Mouse (Mus musculus): Measurements from ENCODE around the gene Dpm2. TPM values are rescaled to one million over a fixed set of nuclear protein-coding genes. Genes with fewer than 3 reads are reported as not detected.

Dpm2 gene
- polyA plus RNA-seq, 1 experiment, result 10.0 TPM

DNA sequence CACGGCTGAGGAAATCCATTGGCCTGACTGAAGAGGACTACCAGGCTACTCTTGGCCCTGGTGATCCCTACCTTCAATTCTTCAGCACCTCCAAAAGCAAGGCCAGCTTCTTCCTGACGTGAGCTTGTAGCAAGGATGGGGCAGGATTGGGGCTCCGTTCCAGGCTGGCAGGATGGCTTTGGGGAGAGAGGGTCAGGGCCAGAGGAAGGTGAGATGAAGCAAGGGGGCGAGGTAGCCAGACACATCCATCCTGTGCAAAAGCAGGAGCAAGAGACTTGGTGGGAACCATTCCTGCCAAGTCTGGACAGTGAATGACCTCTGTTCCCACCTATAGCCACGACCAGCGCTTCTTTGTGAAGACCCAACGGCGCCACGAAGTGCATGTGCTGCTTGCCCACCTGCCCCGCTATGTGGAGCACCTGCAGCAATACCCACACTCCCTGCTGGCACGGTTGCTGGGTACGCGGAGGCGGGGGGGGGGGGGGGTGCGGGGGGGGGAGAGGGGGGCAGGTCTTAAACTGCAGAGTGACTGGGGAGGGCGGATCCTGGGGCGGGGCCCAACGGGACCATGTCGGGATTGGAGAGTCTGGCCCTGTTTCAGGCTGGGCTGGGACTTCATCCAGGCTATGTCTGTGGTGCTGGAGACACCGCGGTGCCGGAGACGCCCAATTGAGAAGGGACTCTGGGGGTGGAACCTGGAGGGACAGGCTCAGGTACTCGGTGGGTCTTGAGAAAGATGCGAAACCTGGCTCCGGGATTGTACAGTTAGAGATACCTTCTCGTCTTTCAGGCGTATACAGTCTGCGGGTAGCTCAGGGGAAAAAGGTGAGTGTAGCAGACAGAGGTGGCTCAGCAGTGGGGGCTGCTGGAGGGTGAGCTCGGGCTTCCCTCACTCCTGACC is 7.7 kb downstream of the Dpm2 start:
- peaks cover 64% of the 10 kb centered on the region for H3K27me3 ChIP-seq (replicated peaks)
- no peak overlapping the region for H3K4me3 ChIP-seq (replicated peaks)

DNA sequence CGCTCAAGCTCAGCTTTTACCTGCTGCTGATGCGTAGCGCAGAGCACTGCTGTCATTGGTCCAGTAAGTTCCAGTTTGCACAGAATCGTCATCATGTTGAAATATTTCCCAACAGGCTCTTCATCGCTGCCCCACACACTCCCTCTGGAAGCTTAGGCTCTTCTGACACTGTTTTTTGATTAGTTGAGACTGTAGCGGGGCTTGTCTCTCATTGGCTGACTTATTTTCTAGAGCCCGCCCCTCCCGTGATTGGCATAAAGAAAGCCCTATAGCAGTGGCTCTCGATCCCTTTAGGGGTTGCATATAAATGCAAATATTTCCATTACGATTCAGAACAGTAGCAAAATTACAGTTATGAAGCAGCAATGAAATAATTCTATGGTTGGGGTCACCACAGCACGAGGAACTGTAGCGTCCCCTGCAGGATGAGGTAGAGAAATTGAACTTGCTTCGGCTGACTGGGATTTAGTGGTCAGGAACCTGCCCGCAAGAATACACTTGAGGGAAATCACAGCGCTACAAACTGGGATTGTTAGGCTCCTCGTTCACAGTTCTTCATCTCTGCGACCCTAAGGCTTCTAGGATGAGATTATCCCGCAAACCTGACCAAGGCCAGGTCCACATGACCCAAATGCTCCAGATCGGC is 10.9 kb downstream of the Dpm2 start:
- H3K27me3 ChIP-seq (replicated peaks), result peaks cover 49% of the 10 kb centered on the region
- TF ChIP-seq FLI1 (IDR thresholded peaks at IDR 0.05; ENCODE audit: low read length), result no peak
- no peak for TF ChIP-seq GATA1 (IDR thresholded peaks at IDR 0.05; ENCODE audit: borderline replicate concordance, low read length)
- no peak overlapping the region for H3K4me3 ChIP-seq (replicated peaks)
- H3K9me3 ChIP-seq, result no peaks in the 10 kb centered on the region
- H3K36me3 ChIP-seq (replicated peaks; ENCODE audit: low read length), result no peaks in the 10 kb centered on the region
- peaks cover 51% of the 10 kb centered on the region for H3K4me1 ChIP-seq

More for the DNA sequence above, 7.7 kb downstream of the Dpm2 start:
- H3K4me1 ChIP-seq, result peaks cover 38% of the 10 kb centered on the region
- H3K36me3 ChIP-seq (replicated peaks; ENCODE audit: low read length), result peaks cover 13% of the 10 kb centered on the region
- TF ChIP-seq FLI1 (IDR thresholded peaks at IDR 0.05; ENCODE audit: low read length), result no peak
- no peak for TF ChIP-seq GATA1 (IDR thresholded peaks at IDR 0.05; ENCODE audit: borderline replicate concordance, low read length)
- no peaks in the 10 kb centered on the region for H3K9me3 ChIP-seq

DNA sequence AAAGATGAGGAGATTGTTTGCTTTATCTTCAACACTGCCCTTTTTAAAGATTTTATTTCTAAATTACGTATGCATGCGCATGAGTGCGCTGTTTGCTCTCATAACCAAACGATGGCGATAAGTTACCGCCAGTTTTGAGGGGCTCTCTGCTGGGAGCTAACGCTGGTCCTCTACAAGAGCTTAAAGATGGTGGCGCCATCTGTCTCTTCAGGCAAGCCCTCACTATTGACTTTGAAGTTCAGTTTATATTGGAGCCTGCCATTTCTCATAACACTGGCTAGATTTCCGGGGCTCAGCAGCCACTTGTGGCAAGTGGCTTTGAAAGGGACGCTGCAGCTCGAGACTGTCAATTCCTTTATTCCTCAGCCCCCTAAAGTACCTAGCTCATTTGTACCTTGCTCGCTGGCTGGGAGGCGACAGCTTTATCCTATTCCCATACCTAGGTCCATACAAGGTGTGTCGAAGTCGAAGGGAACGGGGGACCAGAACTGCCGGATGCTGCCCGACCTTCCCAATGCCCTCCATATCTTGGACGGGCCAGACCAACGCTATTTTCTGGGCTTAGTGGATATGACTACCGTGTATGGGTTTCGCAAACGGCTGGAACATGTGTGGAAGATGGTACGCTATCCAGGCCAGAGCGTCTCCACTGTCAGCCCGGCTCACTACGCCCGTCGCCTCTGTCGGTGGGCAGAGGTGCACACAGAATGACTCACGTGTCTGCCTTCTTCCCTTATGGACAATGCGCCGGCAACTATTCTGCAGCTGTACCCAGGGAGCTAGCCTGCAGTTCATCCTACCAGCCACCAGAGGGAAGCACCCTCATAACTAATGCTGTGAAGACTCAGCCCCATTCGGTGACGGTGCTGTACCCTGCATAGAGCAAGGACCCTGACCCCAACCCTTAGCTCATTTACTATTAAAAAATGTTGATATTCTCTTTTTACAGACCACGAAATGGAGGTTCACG is 12.5 kb downstream of the Dpm2 start:
- TF ChIP-seq FLI1 (IDR thresholded peaks at IDR 0.05; ENCODE audit: low read length) (no peak), GATA1 (IDR thresholded peaks at IDR 0.05; ENCODE audit: borderline replicate concordance, low read length) (no peak)
- Histone ChIP-seq H3K9me3 (no peaks in the 10 kb centered on the region), H3K4me3 (replicated peaks) (peak overlapping the region; percentile 91), H3K36me3 (replicated peaks; ENCODE audit: low read length) (no peaks in the 10 kb centered on the region), H3K4me1 (peaks cover 63% of the 10 kb centered on the region), H3K27me3 (replicated peaks) (peaks cover 36% of the 10 kb centered on the region)

DNA sequence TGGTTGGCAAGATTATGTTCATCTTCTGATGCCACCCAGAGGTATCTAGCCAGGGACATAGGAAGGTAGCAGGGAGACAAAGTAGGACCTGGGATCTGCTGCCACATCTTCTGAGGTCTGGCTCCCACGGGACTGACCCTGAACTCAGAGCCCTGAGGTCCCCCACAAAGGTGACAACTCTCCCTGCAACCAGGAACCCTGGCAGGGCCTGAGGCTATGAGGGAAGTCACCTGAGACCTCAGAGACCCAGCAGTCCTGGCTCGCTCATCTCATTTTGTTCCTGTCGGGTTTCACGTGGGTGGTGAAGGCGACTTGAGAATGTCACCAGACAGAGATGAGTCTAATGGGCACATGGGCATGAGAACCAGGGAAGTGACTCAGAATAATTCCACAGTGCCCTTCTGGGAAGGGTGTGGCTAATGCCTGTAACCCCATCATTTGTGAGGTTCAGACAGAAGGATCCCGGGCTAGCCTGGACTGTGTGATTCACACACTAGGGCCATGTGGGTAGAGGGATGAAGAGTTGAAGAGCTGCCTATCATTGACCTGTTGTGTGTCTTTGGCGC is 14.6 kb downstream of the Dpm2 start:
- Histone ChIP-seq H3K36me3 (replicated peaks; ENCODE audit: low read length) (peaks cover 14% of the 10 kb centered on the region), H3K9me3 (no peaks in the 10 kb centered on the region), H3K27me3 (replicated peaks) (peaks cover 15% of the 10 kb centered on the region), H3K4me3 (replicated peaks) (no peak overlapping the region), H3K4me1 (peaks cover 76% of the 10 kb centered on the region)
- TF ChIP-seq GATA1 (IDR thresholded peaks at IDR 0.05; ENCODE audit: borderline replicate concordance, low read length) (no peak), FLI1 (IDR thresholded peaks at IDR 0.05; ENCODE audit: low read length) (no peak)

DNA sequence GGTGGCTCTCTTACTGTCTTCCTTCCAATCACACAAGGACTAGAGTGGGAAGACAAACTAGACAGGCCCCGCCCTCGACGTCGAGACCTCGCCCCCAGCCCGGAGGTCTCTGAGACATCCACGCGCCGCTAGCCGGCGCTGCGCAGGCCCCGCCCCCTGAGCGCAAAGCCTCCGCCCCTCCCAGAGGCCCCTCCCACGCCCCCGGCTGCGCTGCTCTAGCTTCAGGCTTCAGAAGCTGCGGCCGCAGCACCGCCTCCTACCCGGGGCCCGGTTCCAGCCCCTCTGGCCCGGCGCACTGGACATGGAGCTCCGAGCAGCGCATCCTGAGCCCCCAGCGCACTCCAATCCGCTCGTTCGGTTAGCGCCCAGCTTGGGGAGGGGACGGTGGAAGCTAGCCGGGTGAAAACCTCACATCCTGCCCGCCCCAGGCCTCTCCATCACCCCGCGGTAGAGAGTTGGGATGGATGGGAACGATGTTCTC is 16.3 kb downstream of the Dpm2 start, which contains the start of gene St6galnac4:
Gene St6galnac4, plus strand, starts transcription at position 225 of the 481 bp plus-strand sequence.
- peaks cover 26% of the 10 kb centered on the region for H3K36me3 ChIP-seq (replicated peaks; ENCODE audit: low read length)
- peak within 1 kb of the TSS; percentile 96 for H3K4me3 ChIP-seq (replicated peaks)
- H3K4me1 ChIP-seq, result peaks cover 72% of the 10 kb centered on the region
- no peak for TF ChIP-seq FLI1 (IDR thresholded peaks at IDR 0.05; ENCODE audit: low read length)
- no peak for TF ChIP-seq GATA1 (IDR thresholded peaks at IDR 0.05; ENCODE audit: borderline replicate concordance, low read length)
- H3K27me3 ChIP-seq (replicated peaks), result no peaks in the 10 kb centered on the region
- H3K9me3 ChIP-seq, result no peaks in the 10 kb centered on the region

DNA sequence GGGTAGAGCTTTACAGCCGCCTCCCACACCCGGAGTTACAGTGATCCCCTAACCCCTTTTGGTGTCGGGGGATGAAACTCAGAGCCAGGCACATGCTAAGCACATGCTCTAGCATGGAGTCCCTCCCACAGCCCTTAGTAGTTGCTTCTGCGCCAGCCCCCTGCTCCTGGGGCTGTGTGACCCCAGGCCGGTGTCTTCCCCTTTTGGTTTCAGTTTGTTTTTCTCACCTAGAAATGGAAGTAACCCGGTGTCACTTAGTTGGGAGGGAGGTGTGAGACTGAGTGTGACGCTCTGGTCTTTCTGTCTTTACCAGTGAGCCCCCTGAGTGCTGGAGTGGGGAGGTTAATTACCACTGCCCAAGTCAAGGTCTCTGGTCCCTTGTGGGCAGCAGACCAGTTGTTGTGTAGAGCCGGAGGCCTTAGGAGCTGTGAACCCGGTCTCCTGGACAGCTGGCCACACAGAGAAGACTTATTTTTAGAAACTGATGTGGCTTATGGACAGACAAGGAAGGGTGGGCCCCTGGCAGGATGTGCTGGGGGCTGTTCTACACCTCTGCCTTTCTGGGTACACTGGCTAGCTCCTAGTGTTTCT is 17.2 kb downstream of the Dpm2 start:
- H3K4me1 ChIP-seq, result peaks cover 70% of the 10 kb centered on the region
- H3K27me3 ChIP-seq (replicated peaks), result no peaks in the 10 kb centered on the region
- H3K4me3 ChIP-seq (replicated peaks), result peak overlapping the region; percentile 96
- H3K36me3 ChIP-seq (replicated peaks; ENCODE audit: low read length), result peaks cover 35% of the 10 kb centered on the region
- no peaks in the 10 kb centered on the region for H3K9me3 ChIP-seq
- TF ChIP-seq GATA1 (IDR thresholded peaks at IDR 0.05; ENCODE audit: borderline replicate concordance, low read length) (no peak), FLI1 (IDR thresholded peaks at IDR 0.05; ENCODE audit: low read length) (no peak)

DNA sequence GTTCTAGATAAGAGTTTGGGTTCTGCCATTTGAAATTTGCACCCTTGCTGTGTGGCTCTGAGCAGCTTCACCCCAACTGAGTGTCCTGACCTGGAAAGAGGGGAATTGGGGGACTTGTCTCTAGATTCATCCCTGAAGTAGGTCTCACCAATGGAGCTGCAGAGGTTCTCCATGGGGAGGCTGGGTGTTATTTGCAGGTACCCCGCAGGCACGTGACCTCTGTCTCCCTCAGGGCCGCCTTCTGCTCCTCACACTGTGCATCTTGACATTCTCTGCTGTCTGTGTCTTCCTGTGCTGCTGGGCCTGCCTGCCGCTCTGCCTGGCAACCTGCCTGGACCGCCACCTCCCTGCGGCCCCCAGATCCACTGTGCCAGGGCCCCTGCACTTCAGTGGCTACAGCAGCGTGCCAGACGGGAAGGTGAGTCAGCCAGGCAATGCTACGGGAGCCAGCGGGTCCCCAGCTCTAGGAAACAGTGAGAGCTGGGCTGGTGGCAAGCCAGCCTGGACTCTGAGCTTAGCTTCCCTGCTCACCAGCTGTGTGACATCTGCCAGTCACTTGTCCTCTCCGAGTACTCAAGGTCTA is 18.6 kb downstream of the Dpm2 start:
- H3K4me1 ChIP-seq, result peaks cover 60% of the 10 kb centered on the region
- H3K4me3 ChIP-seq (replicated peaks), result peak overlapping the region; percentile 38
- no peaks in the 10 kb centered on the region for H3K9me3 ChIP-seq
- TF ChIP-seq GATA1 (IDR thresholded peaks at IDR 0.05; ENCODE audit: borderline replicate concordance, low read length) (no peak), FLI1 (IDR thresholded peaks at IDR 0.05; ENCODE audit: low read length) (no peak)
- peaks cover 50% of the 10 kb centered on the region for H3K36me3 ChIP-seq (replicated peaks; ENCODE audit: low read length)
- H3K27me3 ChIP-seq (replicated peaks), result no peaks in the 10 kb centered on the region

DNA sequence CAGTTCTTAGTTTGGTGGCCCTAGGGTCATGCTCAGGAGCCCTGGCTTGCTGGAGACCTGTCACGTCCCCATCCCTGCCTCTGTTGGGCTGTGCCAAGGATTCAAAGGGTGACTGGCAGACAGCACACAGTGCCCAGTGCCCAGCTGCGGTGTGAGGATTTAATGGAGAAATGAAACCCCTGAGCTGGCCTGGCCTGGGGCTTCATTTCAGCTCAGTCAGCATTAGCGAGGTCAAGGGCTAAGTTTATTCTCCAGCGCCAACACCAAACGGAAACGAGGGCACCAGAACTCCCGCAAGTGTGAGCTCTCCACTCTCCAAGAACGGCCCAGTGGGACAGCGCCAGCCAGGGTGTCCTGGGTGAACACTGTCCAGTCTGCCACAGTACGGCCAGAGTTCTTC is 19.6 kb downstream of the Dpm2 start:
- peaks cover 59% of the 10 kb centered on the region for H3K36me3 ChIP-seq (replicated peaks; ENCODE audit: low read length)
- no peak for TF ChIP-seq FLI1 (IDR thresholded peaks at IDR 0.05; ENCODE audit: low read length)
- TF ChIP-seq GATA1 (IDR thresholded peaks at IDR 0.05; ENCODE audit: borderline replicate concordance, low read length), result no peak
- H3K4me3 ChIP-seq (replicated peaks), result no peak overlapping the region
- H3K4me1 ChIP-seq, result peaks cover 54% of the 10 kb centered on the region
- no peaks in the 10 kb centered on the region for H3K9me3 ChIP-seq
- no peaks in the 10 kb centered on the region for H3K27me3 ChIP-seq (replicated peaks)
